Mouse (Mus musculus): Measurements from ENCODE around the gene Arhgap15. TPM values are rescaled to one million over a fixed set of nuclear protein-coding genes. Genes with fewer than 3 reads are reported as not detected.

The Arhgap15 gene
- polyA plus RNA-seq, 1 experiment = 2.8 TPM

GRCm38 (mm10) chr2:43783759-43784735, 35.4 kb downstream of the Arhgap15 start:
- DNase-seq (ENCODE audit: low spot score) = no peak

- no peak for DNase-seq (ENCODE audit: low spot score)
Measured at GRCm38 (mm10) chr2:43786101-43786500, 37.5 kb downstream of the Arhgap15 start.

GRCm38 (mm10) chr2:43787141-43787540, 38.5 kb downstream of the Arhgap15 start:
- DNase-seq (ENCODE audit: low spot score) = no peak

- DNase-seq (ENCODE audit: low spot score) = no peak
Measured at GRCm38 (mm10) chr2:43788484-43788883, 39.9 kb downstream of the Arhgap15 start.

GRCm38 (mm10) chr2:43790049-43790693, 41.5 kb downstream of the Arhgap15 start:
- no peak for DNase-seq (ENCODE audit: low spot score)

- no peak for DNase-seq (ENCODE audit: low spot score)
Measured at GRCm38 (mm10) chr2:43791575-43791974, 43.0 kb downstream of the Arhgap15 start.

- no peak for DNase-seq (ENCODE audit: low spot score)
Measured at GRCm38 (mm10) chr2:43793105-43793504, 44.5 kb downstream of the Arhgap15 start.

- DNase-seq (ENCODE audit: low spot score) = no peak
Measured at GRCm38 (mm10) chr2:43794700-43795099, 46.1 kb downstream of the Arhgap15 start.

- no peak for DNase-seq (ENCODE audit: low spot score)
Measured at GRCm38 (mm10) chr2:43796448-43796847, 47.8 kb downstream of the Arhgap15 start.

- DNase-seq (ENCODE audit: low spot score) = no peak
Measured at GRCm38 (mm10) chr2:43805960-43806744, 57.5 kb downstream of the Arhgap15 start.

- DNase-seq (ENCODE audit: low spot score) = no peak
Measured at GRCm38 (mm10) chr2:43815896-43816787, 67.5 kb downstream of the Arhgap15 start.

GRCm38 (mm10) chr2:43816788-43817581, 68.4 kb downstream of the Arhgap15 start:
- no peak for DNase-seq (ENCODE audit: low spot score)

GRCm38 (mm10) chr2:43835931-43836330, 87.3 kb downstream of the Arhgap15 start:
- DNase-seq (ENCODE audit: low spot score) = no peak

GRCm38 (mm10) chr2:43841644-43842043, 93.0 kb downstream of the Arhgap15 start:
- no peak for DNase-seq (ENCODE audit: low spot score)

- DNase-seq (ENCODE audit: low spot score) = no peak
Measured at GRCm38 (mm10) chr2:43851195-43851594, 102.6 kb downstream of the Arhgap15 start.

GRCm38 (mm10) chr2:43862709-43863108, 114.1 kb downstream of the Arhgap15 start:
- no peak for DNase-seq (ENCODE audit: low spot score)

GRCm38 (mm10) chr2:43902403-43902973, 153.9 kb downstream of the Arhgap15 start:
- peak; percentile 38 for DNase-seq (ENCODE audit: low spot score)

GRCm38 (mm10) chr2:43907496-43907895, 158.9 kb downstream of the Arhgap15 start:
- DNase-seq (ENCODE audit: low spot score) = no peak

- no peak for DNase-seq (ENCODE audit: low spot score)
Measured at GRCm38 (mm10) chr2:43914104-43914503, 165.5 kb downstream of the Arhgap15 start.

GRCm38 (mm10) chr2:43923863-43924340, 175.3 kb downstream of the Arhgap15 start:
- DNase-seq (ENCODE audit: low spot score) = no peak
